ENCODE assay signal across 17 mouse cellular contexts in the genomic region with DNA sequence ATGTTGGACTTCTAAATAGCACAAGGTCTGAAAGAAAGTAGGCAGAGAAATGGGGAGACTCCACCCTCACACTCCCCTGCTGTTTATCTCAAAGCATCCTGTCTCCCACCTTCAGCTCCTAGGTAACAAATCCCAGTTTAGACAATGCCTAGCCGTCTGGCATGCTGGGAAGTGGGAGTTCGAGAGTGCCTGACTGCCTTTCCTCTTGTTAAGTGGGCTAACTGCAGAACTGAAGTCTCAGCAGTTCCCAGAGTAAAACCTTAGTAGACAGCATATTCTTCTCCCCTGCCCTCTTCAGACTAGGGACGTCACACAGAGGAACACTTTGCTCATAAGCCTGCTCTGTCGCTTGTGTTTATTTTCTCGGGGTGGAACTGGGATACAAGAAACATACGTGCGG.
DNase-seq lines count a peak whose midpoint lies in the region; ATAC-seq lines count a peak whose summit lies in the region.
"Had no signal": no experiment of that assay in that cellular context is flagged by ENCODE, and none has a peak within 500 bp of the region (broad histone marks: within the 10 kb centered on the region; RNA-seq: fewer than 3 reads in every experiment).

No protein-coding gene starts in this region.

- no peak overlapping the region for H3K9ac ChIP-seq in hindbrain, embryonic 15.5 days
- no peak overlapping the region for H3K9ac ChIP-seq in hindbrain, embryonic 13.5 days
- no peak overlapping the region for H3K9ac ChIP-seq in forebrain, embryonic 12.5 days
- H3K9ac ChIP-seq: liver, embryonic 13.5 days had no signal

- 0 out of 2 replicates have a peak overlapping the region, but pooled peaks have one; percentile 13 for H3K4me2 ChIP-seq in hindbrain, embryonic 15.5 days
- no peak overlapping the region for H3K4me2 ChIP-seq in hindbrain, embryonic 13.5 days
- no peak overlapping the region for H3K4me2 ChIP-seq in forebrain, embryonic 12.5 days
- H3K4me2 ChIP-seq: liver, embryonic 13.5 days had no signal

- no peak for ATAC-seq in hindbrain, embryonic 15.5 days (ENCODE audit: low FRiP score, low read depth)
- no peak for ATAC-seq in hindbrain, embryonic 13.5 days (ENCODE audit: low FRiP score)
- no peak for ATAC-seq in forebrain, embryonic 12.5 days (ENCODE audit: low FRiP score)
- ATAC-seq: activated CD4-positive, CD25-positive, alpha-beta regulatory T cell, adult 4 months had no signal

- H3K36me3 ChIP-seq in hindbrain, embryonic 15.5 days, result peaks cover 5% of the 10 kb centered on the region; the same call in 1 of the 2 replicates
- H3K36me3 ChIP-seq in hindbrain, embryonic 13.5 days, result peaks cover 5% of the 10 kb centered on the region; the same call in 1 of the 2 replicates
- H3K36me3 ChIP-seq in forebrain, embryonic 12.5 days (replicated peaks), result no peaks in the 10 kb centered on the region; the same call in 1 of the 2 replicates
- H3K36me3 ChIP-seq: liver, embryonic 13.5 days had no signal

- H3K27ac ChIP-seq in hindbrain, embryonic 15.5 days (replicated peaks), result no peak overlapping the region
- H3K27ac ChIP-seq in hindbrain, embryonic 13.5 days, result no peak overlapping the region
- peak overlapping the region; percentile 42; the same call in 1 of the 2 replicates for H3K27ac ChIP-seq in forebrain, embryonic 12.5 days
- H3K27ac ChIP-seq: heart, embryonic 10.5 days; liver, embryonic 13.5 days had no signal

- no peak overlapping the region for H3K4me3 ChIP-seq in hindbrain, embryonic 15.5 days
- no peak overlapping the region for H3K4me3 ChIP-seq in hindbrain, embryonic 13.5 days
- H3K4me3 ChIP-seq in forebrain, embryonic 12.5 days (replicated peaks), result no peak overlapping the region
- H3K4me3 ChIP-seq: heart, embryonic 10.5 days; liver, embryonic 13.5 days had no signal

- no peaks in the 10 kb centered on the region for H3K27me3 ChIP-seq in hindbrain, embryonic 15.5 days
- no peaks in the 10 kb centered on the region for H3K27me3 ChIP-seq in hindbrain, embryonic 13.5 days
- H3K27me3 ChIP-seq in forebrain, embryonic 12.5 days, result no peaks in the 10 kb centered on the region
- H3K27me3 ChIP-seq: liver, embryonic 13.5 days had no signal

- H3K9me3 ChIP-seq in hindbrain, embryonic 15.5 days, result peaks cover 6% of the 10 kb centered on the region
- peaks cover 13% of the 10 kb centered on the region for H3K9me3 ChIP-seq in hindbrain, embryonic 13.5 days
- H3K9me3 ChIP-seq in forebrain, embryonic 12.5 days, result 0 out of 2 replicates have a peak, but pooled peaks cover 3% of the 10 kb centered on the region
- H3K9me3 ChIP-seq: liver, embryonic 13.5 days had no signal

- 15% methylated on average over 7 of the region's 7 CpGs for WGBS in hindbrain, embryonic 15.5 days
- 24% methylated on average over 7 of the region's 7 CpGs for WGBS in hindbrain, embryonic 13.5 days
- WGBS in forebrain, embryonic 12.5 days, result 14% methylated on average over 7 of the region's 7 CpGs

- peaks cover 5% of the 10 kb centered on the region; the same call in 1 of the 2 replicates for H3K4me1 ChIP-seq in hindbrain, embryonic 15.5 days (replicated peaks)
- H3K4me1 ChIP-seq in hindbrain, embryonic 13.5 days (replicated peaks), result no peaks in the 10 kb centered on the region
- H3K4me1 ChIP-seq in forebrain, embryonic 12.5 days, result peaks cover 11% of the 10 kb centered on the region
- H3K4me1 ChIP-seq: heart, embryonic 10.5 days had no signal

- peak; percentile 59 for DNase-seq in right cerebral cortex, adult 2 months (ENCODE audit: low spot score in 2 of 2)
- no peak for DNase-seq in right cerebral cortex, postnatal 4 days
- DNase-seq in cerebellum, adult 9-10 months, result no peak
- no peak for DNase-seq in neural tube, embryonic 10.5 days (ENCODE audit: extremely low spot score, low spot score)
- DNase-seq: cerebellum, postnatal 36 days; gastrocnemius, postnatal 25 days; heart, postnatal 36 days; kidney, adult 11 months; kidney, postnatal 14 days; layer of hippocampus, adult 9-11 months; left cerebral cortex, postnatal 4 days; liver, embryonic 13.5 days had no signal

Comparison
In these comparisons a context has a peak if more than half of its experiments do, and no peak if none do; other contexts are left out.
1. DNase-seq: peak in right cerebral cortex, adult 2 months (2 of 2); none in right cerebral cortex, postnatal 4 days (single experiment), cerebellum, adult 9-10 months (single experiment) and neural tube, embryonic 10.5 days (single experiment).